In the genomic region with DNA sequence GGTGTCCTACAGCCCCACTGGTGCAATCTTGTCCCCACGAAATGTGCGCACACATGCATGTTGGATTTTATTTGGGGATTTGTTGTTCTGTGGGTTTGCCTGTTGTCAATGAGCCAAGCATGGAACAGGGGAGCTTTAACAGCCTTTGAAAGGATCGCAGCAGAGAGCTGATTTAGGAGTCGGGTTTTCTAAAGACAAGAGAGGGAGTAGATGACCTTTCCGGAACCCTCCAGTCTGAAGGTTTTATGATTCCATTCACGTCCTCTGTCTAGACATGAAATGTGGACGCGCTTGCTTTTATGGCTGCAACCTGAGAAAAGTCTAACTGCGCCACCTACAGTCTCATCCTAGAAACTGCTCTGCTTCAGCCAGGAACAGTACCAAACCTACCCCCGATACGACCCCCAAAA, we compare ENCODE assay signal across 8 mouse cellular contexts. TPM values are rescaled to one million over a fixed set of nuclear protein-coding genes. Genes with fewer than 3 reads are reported as not detected.
A peak's percentile ranks its signal among the peaks of the same experiment; 100 is the strongest.
DNase-seq lines count a peak whose midpoint lies in the region; ATAC-seq lines count a peak whose summit lies in the region.

No protein-coding gene starts in this region.

- H3K27me3 ChIP-seq in intestine, embryonic 15.5 days (replicated peaks): no peaks in the 10 kb centered on the region; the same call in 1 of the 2 replicates
- no peaks in the 10 kb centered on the region for H3K27me3 ChIP-seq in midbrain, embryonic 13.5 days
- H3K27me3 ChIP-seq in stomach, embryonic 14.5 days (ENCODE audit: control insufficient read depth, insufficient read depth, low read length): no peaks in the 10 kb centered on the region

- H3K4me3 ChIP-seq in intestine, embryonic 15.5 days (replicated peaks): no peak overlapping the region
- H3K4me3 ChIP-seq in midbrain, embryonic 13.5 days (replicated peaks): no peak overlapping the region
- no peak overlapping the region for H3K4me3 ChIP-seq in stomach, embryonic 14.5 days (ENCODE audit: low read depth, low read length)

- ATAC-seq in intestine, embryonic 15.5 days: peak; percentile 58
- ATAC-seq in midbrain, embryonic 13.5 days: peak; percentile 86
- ATAC-seq in stomach, embryonic 14.5 days (ENCODE audit: insufficient number of reproducible peaks, insufficient read depth, low FRiP score, low read depth): no peak

- WGBS in intestine, embryonic 15.5 days: 19% methylated on average over 11 of the region's 11 CpGs
- 16% methylated on average over 11 of the region's 11 CpGs for WGBS in midbrain, embryonic 13.5 days
- 19% methylated on average over 11 of the region's 11 CpGs for whole genome bisulfite sequencing in stomach, embryonic 14.5 days

- peak overlapping the region; percentile 31 for H3K4me2 ChIP-seq in intestine, embryonic 15.5 days (replicated peaks)
- H3K4me2 ChIP-seq in midbrain, embryonic 13.5 days (replicated peaks): peak overlapping the region; percentile 33
- peak overlapping the region; percentile 19 for H3K4me2 ChIP-seq in stomach, embryonic 14.5 days (replicated peaks; ENCODE audit: low read depth, low read length)

- H3K4me1 ChIP-seq in intestine, embryonic 15.5 days (replicated peaks): 0 out of 2 replicates have a peak, but pooled peaks cover 3% of the 10 kb centered on the region
- H3K4me1 ChIP-seq in midbrain, embryonic 13.5 days (replicated peaks): peaks cover 21% of the 10 kb centered on the region
- peaks cover 4% of the 10 kb centered on the region; the same call in 1 of the 2 replicates for H3K4me1 ChIP-seq in stomach, embryonic 14.5 days (ENCODE audit: control insufficient read depth, insufficient read depth, low read length)

- H3K27ac ChIP-seq in intestine, embryonic 15.5 days: no peak overlapping the region
- peak overlapping the region; percentile 79 for H3K27ac ChIP-seq in midbrain, embryonic 13.5 days
- no peak overlapping the region for H3K27ac ChIP-seq in stomach, embryonic 14.5 days (ENCODE audit: low read length)

- no peaks in the 10 kb centered on the region for H3K9me3 ChIP-seq in intestine, embryonic 15.5 days
- H3K9me3 ChIP-seq in midbrain, embryonic 13.5 days: no peaks in the 10 kb centered on the region
- no peaks in the 10 kb centered on the region for H3K9me3 ChIP-seq in stomach, embryonic 14.5 days (ENCODE audit: control insufficient read depth, low read depth, low read length)

- DNase-seq in ovary, postnatal 14 days (ENCODE audit: low spot score): peak; percentile 37
- DNase-seq in ovary, postnatal 36 days (ENCODE audit: low spot score): no peak
- DNase-seq in cerebellum, adult 8-10 months: peak; percentile 74
- DNase-seq in frontal cortex, adult 2 months (ENCODE audit: extremely low spot score in 1 of 2, low spot score in 1 of 2): peak; percentile 27 to 86
- DNase-seq in left cerebral cortex, adult 8-10 months (ENCODE audit: low spot score in 2 of 2): peak; percentile 23 to 25

- H3K9ac ChIP-seq in intestine, embryonic 15.5 days: no peak overlapping the region
- H3K9ac ChIP-seq in midbrain, embryonic 13.5 days (replicated peaks): no peak overlapping the region
- H3K9ac ChIP-seq in stomach, embryonic 14.5 days (replicated peaks; ENCODE audit: low read depth, low read length): no peak overlapping the region

- no peaks in the 10 kb centered on the region for H3K36me3 ChIP-seq in intestine, embryonic 15.5 days
- no peaks in the 10 kb centered on the region for H3K36me3 ChIP-seq in midbrain, embryonic 13.5 days
- H3K36me3 ChIP-seq in stomach, embryonic 14.5 days (ENCODE audit: control insufficient read depth, insufficient read depth, low read length): no peaks in the 10 kb centered on the region

RNA-seq across cellular contexts. Expression of gene Sc5d, which starts 23.5 kb away (rescaled TPM):
- polyA plus RNA-seq in frontal cortex, adult 2 months (2012; rRNA removed): 61.8 and 66.2 TPM in 2 replicates
- polyA plus RNA-seq in intestine, embryonic 15.5 days (2015; fragmentation: Nextera tagmentation; extraction: Ambion mirVana): 84.1 and 90.9 TPM in 2 replicates
- 10 to 100 TPM; 56.7 to 61.3 (median 58.7) TPM for total RNA-seq in left cerebral cortex, adult 8-10 months (2022)
- polyA plus RNA-seq in midbrain, embryonic 13.5 days (2015; fragmentation: Nextera tagmentation; extraction: Ambion mirVana): 60.7 and 67.2 TPM in 2 replicates
- 59.6 and 69.5 TPM in 2 replicates for polyA plus RNA-seq in stomach, embryonic 14.5 days (2014; fragmentation: Nextera tagmentation; extraction: Ambion mirVana)
